Mouse (Mus musculus) spleen, adult 2 months (tissue): ENCODE measurements around the gene Cpne5. TPM values are rescaled to one million over a fixed set of nuclear protein-coding genes. Genes with fewer than 3 reads are reported as not detected.

Experiments used
- DNase-seq, 2 experiments: peaks; one replicate each; pipeline versions ENCODE4 v3.0.0 to v3.0.0-alpha.2; 2012 to 2021; ENCODE audit warnings: low spot score in 2 of 2, low read depth in 1 of 2
- H3K27ac ChIP-seq: fragments of 200-500 bp; 2 replicates; pipeline ENCODE4 v1.5.1; 2012; ENCODE audit warnings: low read length, inconsistent platforms; ENCODE audit not compliant: insufficient read depth
- H3K27me3 ChIP-seq: fragments of 200-500 bp; 2 replicates; pipeline ENCODE4 v1.6.1; 2012; ENCODE audit warnings: mild to moderate bottlenecking, moderate library complexity, low read length, inconsistent platforms; ENCODE audit not compliant: control insufficient read depth, insufficient read depth
- H3K36me3 ChIP-seq: fragments of 200-500 bp; 2 replicates; pipeline ENCODE4 v1.6.1; 2012; ENCODE audit warnings: mild to moderate bottlenecking, low read length, inconsistent platforms; ENCODE audit not compliant: control insufficient read depth, insufficient read depth
- H3K4me1 ChIP-seq: fragments of 200-500 bp; 2 replicates; pipeline ENCODE4 v1.6.1; 2011; ENCODE audit warnings: inconsistent platforms; ENCODE audit not compliant: control insufficient read depth, insufficient read depth, insufficient read length
- H3K4me3 ChIP-seq: fragments of 200-500 bp; 2 replicates; pipeline ENCODE4 v1.5.1; 2011; ENCODE audit warnings: mild to moderate bottlenecking, inconsistent platforms; ENCODE audit not compliant: insufficient read depth, insufficient read length; ENCODE audit errors: extremely low read depth
- CTCF ChIP-seq: fragments of 200-500 bp; IDR thresholded peaks from 2 replicates; pipeline ENCODE4 v1.5.1; 2011; ENCODE audit warnings: mild to moderate bottlenecking, inconsistent platforms; ENCODE audit not compliant: insufficient read depth, insufficient read length, insufficient replicate concordance; ENCODE audit errors: extremely low read depth
- POLR2A ChIP-seq: fragments of 200-500 bp; IDR thresholded peaks from 2 replicates; pipeline ENCODE4 v1.6.1; 2011; ENCODE audit warnings: low read depth, low read length, inconsistent platforms
- WGBS: fragments of 180-500 bp; shearing (Covaris S2); methylation state at CpG from one replicate; pipeline ENCODE4 v1.1.7; 2018; 5-methylcytosine and 5-hydroxymethylcytosine counted together
- polyA plus RNA-seq: library from polyadenylated mRNA; depleted of rRNA; stranded (reverse); fragments of >200 nt; gene quantifications from 2 replicates; pipeline ENCODE4 v1.2.3, GENCODE M21; 2012

The Cpne5 gene
- polyA plus RNA-seq, 1 experiment = 2.4 TPM

DNA sequence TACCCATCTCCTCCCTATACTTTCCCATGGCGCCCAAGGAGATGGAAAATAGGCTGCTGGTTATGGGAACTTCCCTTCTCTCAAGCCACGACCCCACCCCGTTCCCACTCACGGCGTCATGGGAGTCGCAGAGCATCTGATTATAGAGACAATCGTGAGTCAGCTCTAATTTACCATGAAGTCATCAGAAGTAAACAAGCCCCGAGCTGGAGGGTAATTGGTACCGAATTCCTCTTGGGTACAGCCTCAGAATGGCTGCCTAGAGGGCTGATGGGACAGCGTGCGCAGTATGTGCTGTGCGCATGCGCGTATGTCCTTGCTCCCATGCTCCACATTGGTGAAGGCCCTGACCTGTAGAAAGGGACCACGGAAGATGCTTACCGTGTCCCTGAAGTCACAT, 81.6 kb downstream of the Cpne5 start:
- no peaks in the 10 kb centered on the region for H3K36me3 ChIP-seq
- no peak for DNase-seq
- H3K27me3 ChIP-seq = no peaks in the 10 kb centered on the region
- H3K27ac ChIP-seq = no peak overlapping the region
- H3K4me1 ChIP-seq = peaks cover 14% of the 10 kb centered on the region; the same call in 1 of the 2 replicates
- WGBS = 71% methylated on average over 16 of the region's 16 CpGs
- H3K4me3 ChIP-seq = no peak overlapping the region
- TF ChIP-seq CTCF (no peak), POLR2A (no peak)

DNA sequence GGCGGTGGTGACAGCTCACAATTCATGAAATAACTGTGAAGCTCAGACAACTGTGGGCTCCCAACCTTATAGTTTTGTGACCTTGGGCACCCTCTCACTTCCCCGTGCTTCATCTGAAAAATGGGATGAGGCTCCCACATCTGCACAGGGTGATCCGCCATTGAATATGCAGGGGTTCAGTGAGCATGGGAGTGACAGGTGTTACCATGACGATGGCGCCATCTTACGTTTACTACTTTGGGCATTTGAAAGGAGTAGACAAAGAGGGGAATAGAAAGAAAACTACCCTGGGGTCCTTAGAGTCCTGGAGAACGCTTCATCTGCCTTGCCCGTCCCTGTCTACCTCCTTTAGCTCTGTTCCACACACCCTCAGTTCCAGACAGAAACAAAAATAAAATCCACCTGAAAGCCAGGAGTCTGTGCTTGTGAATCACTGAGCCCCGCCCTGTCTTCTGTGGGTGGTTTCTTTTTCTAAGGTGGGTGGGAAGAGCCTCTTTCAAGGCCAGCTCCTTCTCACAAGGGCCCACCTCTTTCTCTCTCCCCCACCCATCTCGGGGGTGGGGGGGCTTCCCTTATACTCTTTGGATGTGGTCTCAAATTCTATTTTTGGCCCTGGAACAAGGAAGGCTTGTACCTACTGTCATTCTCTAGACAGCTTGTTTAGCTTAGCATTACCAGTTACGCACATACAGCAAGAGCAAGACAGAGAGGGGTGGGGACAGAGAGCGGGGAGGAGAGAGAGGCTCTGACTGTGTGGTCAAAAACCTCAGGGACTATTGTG, 82.4 kb downstream of the Cpne5 start:
- Histone ChIP-seq H3K27me3 (no peaks in the 10 kb centered on the region), H3K4me3 (no peak overlapping the region), H3K4me1 (peaks cover 14% of the 10 kb centered on the region; the same call in 1 of the 2 replicates), H3K36me3 (no peaks in the 10 kb centered on the region), H3K27ac (no peak overlapping the region)
- no peak for DNase-seq
- TF ChIP-seq CTCF = no peak
- TF ChIP-seq POLR2A = no peak
- 65% methylated on average over 12 of the region's 12 CpGs for WGBS

DNA sequence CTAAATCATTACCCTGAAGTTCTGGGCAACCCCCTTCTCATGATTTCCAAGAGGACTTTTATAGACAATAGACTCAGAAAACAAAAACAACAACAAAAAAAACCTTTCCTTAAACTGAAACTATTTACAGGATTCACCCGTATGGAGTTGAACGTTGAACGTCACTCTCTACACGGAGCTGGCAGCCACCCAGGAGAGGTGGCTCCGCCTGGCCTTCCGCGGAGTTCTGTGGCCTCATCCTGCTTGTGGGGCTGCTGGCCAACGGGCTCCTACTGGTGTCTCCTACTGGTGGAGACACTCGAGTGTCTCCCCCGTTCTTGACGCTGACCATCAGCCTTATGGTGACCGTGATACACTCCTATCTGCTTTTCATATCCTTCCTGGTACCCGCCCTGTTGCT, 83.7 kb downstream of the Cpne5 start:
- DNase-seq = no peak
- 83% methylated on average over 13 of the region's 13 CpGs for WGBS
- no peak overlapping the region for H3K4me3 ChIP-seq
- no peaks in the 10 kb centered on the region for H3K36me3 ChIP-seq
- H3K27ac ChIP-seq = no peak overlapping the region
- H3K27me3 ChIP-seq = no peaks in the 10 kb centered on the region
- TF ChIP-seq CTCF = no peak
- peaks cover 14% of the 10 kb centered on the region; the same call in 1 of the 2 replicates for H3K4me1 ChIP-seq

DNA sequence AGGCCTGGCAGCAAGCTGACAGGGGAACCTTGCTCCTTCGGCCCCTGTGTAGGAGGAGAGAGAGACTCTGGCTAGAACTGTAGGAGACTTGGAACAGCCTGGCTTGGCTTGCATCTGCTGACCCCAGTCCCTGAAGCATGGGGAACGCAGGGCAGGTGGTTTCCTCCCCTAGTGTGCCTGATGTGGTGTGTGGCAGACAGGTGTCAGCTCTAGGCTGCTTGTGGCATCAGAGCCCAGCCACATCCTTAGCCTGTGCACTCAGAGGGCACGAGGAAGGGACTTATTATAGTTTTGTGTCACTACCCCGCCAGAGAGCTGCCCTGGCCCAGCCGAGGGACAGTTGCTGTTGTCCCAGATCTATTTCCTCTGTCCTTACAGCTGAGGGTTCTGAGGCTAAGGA, 85.4 kb downstream of the Cpne5 start:
- DNase-seq = no peak
- no peaks in the 10 kb centered on the region for H3K27me3 ChIP-seq
- H3K4me1 ChIP-seq = peaks cover 14% of the 10 kb centered on the region; the same call in 1 of the 2 replicates
- TF ChIP-seq POLR2A = no peak
- no peak for TF ChIP-seq CTCF
- no peak overlapping the region for H3K4me3 ChIP-seq
- H3K36me3 ChIP-seq = no peaks in the 10 kb centered on the region
- no peak overlapping the region for H3K27ac ChIP-seq
- WGBS = 17% methylated on average over 5 of the region's 5 CpGs

DNA sequence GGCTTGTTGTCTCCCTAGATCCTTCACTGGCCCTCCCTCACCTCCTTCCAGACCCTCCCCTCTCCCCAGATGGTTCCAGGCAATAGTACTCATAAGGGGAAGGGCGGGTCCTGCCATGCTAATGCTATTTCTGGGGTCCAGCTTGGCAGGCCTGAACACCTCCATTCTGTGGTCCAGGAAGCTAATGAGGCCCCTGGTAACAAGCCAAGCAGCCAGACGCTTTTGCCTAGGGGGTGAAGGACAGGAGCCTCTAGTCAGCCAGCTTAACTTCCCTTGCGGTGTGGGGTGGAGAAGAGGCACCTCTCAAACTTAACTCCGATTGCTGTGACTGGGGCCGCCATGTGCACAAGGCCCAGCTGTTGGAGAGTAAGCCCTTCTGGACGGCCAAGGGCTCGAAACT, 88.2 kb downstream of the Cpne5 start:
- no peak for TF ChIP-seq CTCF
- no peak for TF ChIP-seq POLR2A
- DNase-seq = no peak
- H3K27ac ChIP-seq = no peak overlapping the region
- no peaks in the 10 kb centered on the region for H3K27me3 ChIP-seq
- no peaks in the 10 kb centered on the region for H3K36me3 ChIP-seq
- H3K4me3 ChIP-seq = no peak overlapping the region
- 74% methylated on average over 7 of the region's 7 CpGs for WGBS
- peaks cover 15% of the 10 kb centered on the region; the same call in 1 of the 2 replicates for H3K4me1 ChIP-seq

DNA sequence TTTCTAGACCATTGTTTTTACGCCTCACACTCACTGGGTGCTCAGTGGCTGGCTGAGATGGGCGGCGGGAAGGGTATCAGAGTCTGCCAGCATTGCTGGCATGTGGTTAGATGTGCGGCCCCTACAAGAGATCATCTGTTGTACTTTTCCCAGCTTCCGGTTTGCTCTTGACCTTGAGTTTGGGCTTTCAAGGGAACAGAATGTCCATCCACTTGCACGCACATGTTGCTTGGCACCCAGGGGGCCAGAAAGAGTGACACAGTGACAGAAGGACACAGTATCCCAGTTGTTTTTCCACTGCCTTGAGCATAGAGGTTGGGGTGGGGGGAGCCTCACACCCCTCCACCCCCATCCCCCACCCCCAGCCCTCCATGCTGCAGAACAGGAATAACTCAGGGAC, 90.2 kb downstream of the Cpne5 start:
- Histone ChIP-seq H3K4me1 (peaks cover 28% of the 10 kb centered on the region; the same call in 1 of the 2 replicates), H3K27ac (no peak overlapping the region), H3K27me3 (no peaks in the 10 kb centered on the region), H3K4me3 (no peak overlapping the region), H3K36me3 (no peaks in the 10 kb centered on the region)
- TF ChIP-seq CTCF = no peak
- TF ChIP-seq POLR2A = no peak
- no peak for DNase-seq
- 68% methylated on average over 6 of the region's 6 CpGs for WGBS

DNA sequence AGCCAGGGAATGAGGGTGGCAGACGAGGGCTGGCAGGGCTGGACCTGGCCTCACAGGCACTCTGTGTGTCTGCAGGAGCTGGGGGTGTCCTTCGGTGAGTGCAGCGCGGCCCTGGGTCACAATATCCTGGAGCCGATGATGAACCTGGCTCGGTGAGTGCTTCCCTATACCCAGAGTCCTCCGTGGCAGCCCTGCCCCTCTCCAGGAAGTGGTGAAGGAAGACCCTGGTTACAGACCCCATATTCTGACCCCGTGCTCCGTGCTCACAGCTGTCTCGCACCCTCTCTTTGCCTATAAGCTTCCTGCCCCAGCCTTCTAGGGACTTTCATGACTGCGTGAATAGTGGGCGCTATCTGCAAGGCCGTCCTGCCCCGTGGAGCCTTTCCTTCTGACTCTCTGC, 90.7 kb downstream of the Cpne5 start:
- DNase-seq = no peak
- no peaks in the 10 kb centered on the region for H3K27me3 ChIP-seq
- H3K4me1 ChIP-seq = peaks cover 23% of the 10 kb centered on the region; the same call in 1 of the 2 replicates
- H3K4me3 ChIP-seq = no peak overlapping the region
- 51% methylated on average over 14 of the region's 14 CpGs for WGBS
- no peak for TF ChIP-seq CTCF
- TF ChIP-seq POLR2A = no peak
- no peaks in the 10 kb centered on the region for H3K36me3 ChIP-seq
- H3K27ac ChIP-seq = no peak overlapping the region
